Mouse (Mus musculus): ENCODE data around the gene Fbxl8.

GRCm38 (mm10) chr8:105294776-105295175 is 30.3 kb downstream of the Fbxl8 start:
- TF ChIP-seq MYOG (IDR thresholded peaks at IDR 0.05; ENCODE audit: control insufficient read depth in 1 of 3, insufficient read depth in 1 of 3, insufficient read length in 2 of 3, low read depth in 2 of 3) (no peak), E2F4 (IDR thresholded peaks at IDR 0.05; ENCODE audit: insufficient read depth) (no peak), MAX (IDR thresholded peaks at IDR 0.05; ENCODE audit: low read depth) (no peak), REST (IDR thresholded peaks at IDR 0.05; ENCODE audit: insufficient read depth, insufficient read length) (no peak), POLR2A (IDR thresholded peaks at IDR 0.05; ENCODE audit: insufficient read length, low read depth) (no peak), MYOD1 (IDR thresholded peaks at IDR 0.05; ENCODE audit: control insufficient read depth in 1 of 3, insufficient read length in 2 of 3, low read depth in 2 of 3) (no peak), USF1 (IDR thresholded peaks at IDR 0.05; ENCODE audit: low read depth) (no peak)

All from myocyte (in vitro differentiated cells).